21 mouse cellular contexts compared by ENCODE assay signal in the genomic region with DNA sequence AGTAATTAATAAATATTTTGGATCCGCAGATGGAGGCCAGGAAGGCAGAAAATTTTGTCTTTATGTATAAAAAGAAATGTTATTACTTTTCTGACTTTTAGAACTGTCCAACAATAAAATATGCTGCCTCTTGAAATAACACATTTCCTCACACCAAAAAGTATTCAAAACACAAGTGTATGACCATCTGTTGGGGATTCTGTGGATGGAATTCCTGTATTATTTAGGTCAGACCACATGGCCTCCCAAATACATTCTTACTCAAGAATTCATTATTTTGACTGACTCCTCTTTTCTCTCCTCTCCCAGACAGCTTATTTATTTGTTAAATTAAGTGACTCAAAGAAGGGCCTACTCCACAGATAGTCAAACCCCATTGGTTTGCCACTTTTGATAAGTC.
A peak's percentile ranks its signal among the peaks of the same experiment; 100 is the strongest.
DNase-seq lines count a peak whose midpoint lies in the region; ATAC-seq lines count a peak whose summit lies in the region.
"Had no signal": no experiment of that assay in that cellular context is flagged by ENCODE, and none has a peak within 500 bp of the region (broad histone marks: within the 10 kb centered on the region; RNA-seq: fewer than 3 reads in every experiment).

No protein-coding gene starts in this region.

- 95% methylated on average over 1 of the region's 1 CpGs for WGBS in hindbrain, embryonic 16.5 days
- WGBS in hindbrain, embryonic 12.5 days, result 83% methylated on average over 1 of the region's 1 CpGs

- no peak overlapping the region for H3K9ac ChIP-seq in hindbrain, embryonic 16.5 days (ENCODE audit: low read depth, low read length)
- no peak overlapping the region for H3K9ac ChIP-seq in hindbrain, embryonic 12.5 days
- H3K9ac ChIP-seq: embryonic facial prominence, embryonic 13.5 days; embryonic facial prominence, embryonic 15.5 days; forebrain, embryonic 12.5 days had no signal

- no peaks in the 10 kb centered on the region for H3K36me3 ChIP-seq in hindbrain, embryonic 16.5 days (ENCODE audit: control insufficient read depth, insufficient read depth, low read length)
- no peaks in the 10 kb centered on the region for H3K36me3 ChIP-seq in hindbrain, embryonic 12.5 days
- H3K36me3 ChIP-seq: embryonic facial prominence, embryonic 13.5 days; embryonic facial prominence, embryonic 15.5 days; forebrain, embryonic 10.5 days; forebrain, embryonic 12.5 days had no signal

- no peak for ATAC-seq in hindbrain, embryonic 16.5 days
- no peak for ATAC-seq in hindbrain, embryonic 12.5 days (ENCODE audit: low FRiP score)
- ATAC-seq: forebrain, embryonic 14.5 days; forebrain, embryonic 16.5 days had no signal

- H3K4me3 ChIP-seq in hindbrain, embryonic 16.5 days (ENCODE audit: low read length), result no peak overlapping the region
- H3K4me3 ChIP-seq in hindbrain, embryonic 12.5 days, result no peak overlapping the region
- H3K4me3 ChIP-seq: embryonic facial prominence, embryonic 13.5 days; embryonic facial prominence, embryonic 15.5 days; erythroblast, embryonic 14.5 days; forebrain, embryonic 10.5 days; forebrain, embryonic 12.5 days had no signal

- H3K9me3 ChIP-seq in hindbrain, embryonic 16.5 days (ENCODE audit: control insufficient read depth, low read length), result no peaks in the 10 kb centered on the region
- H3K9me3 ChIP-seq in hindbrain, embryonic 12.5 days (replicated peaks), result no peaks in the 10 kb centered on the region
- H3K9me3 ChIP-seq: embryonic facial prominence, embryonic 13.5 days; embryonic facial prominence, embryonic 15.5 days; forebrain, embryonic 10.5 days; forebrain, embryonic 12.5 days had no signal

- peak; percentile 53 for DNase-seq in cerebellum, adult 9-10 months
- no peak for DNase-seq in cerebellum, postnatal 36 days
- peak; percentile 48 for DNase-seq in NIH3T3 (ENCODE audit: low read depth)
- DNase-seq: adrenal gland, adult 2 months; adrenal gland, postnatal 10 days; adrenal gland, postnatal 25 days; cerebellum, adult 11 months; cerebellum, adult 18-20 months; cerebellum, adult 8-10 months; cerebellum, postnatal 10 days; cerebellum, postnatal 25 days; embryo, embryonic 11 days had no signal

- H3K4me2 ChIP-seq in hindbrain, embryonic 16.5 days (ENCODE audit: low read length), result no peak overlapping the region
- no peak overlapping the region for H3K4me2 ChIP-seq in hindbrain, embryonic 12.5 days (replicated peaks)
- H3K4me2 ChIP-seq: embryonic facial prominence, embryonic 13.5 days; embryonic facial prominence, embryonic 15.5 days; forebrain, embryonic 12.5 days had no signal

- no peaks in the 10 kb centered on the region for H3K4me1 ChIP-seq in hindbrain, embryonic 16.5 days (ENCODE audit: control insufficient read depth, insufficient read depth, low read depth, low read length)
- peaks cover 14% of the 10 kb centered on the region for H3K4me1 ChIP-seq in hindbrain, embryonic 12.5 days

- H3K27ac ChIP-seq in hindbrain, embryonic 16.5 days (ENCODE audit: low read depth, low read length), result no peak overlapping the region
- no peak overlapping the region for H3K27ac ChIP-seq in hindbrain, embryonic 12.5 days
- H3K27ac ChIP-seq: embryonic facial prominence, embryonic 13.5 days; embryonic facial prominence, embryonic 15.5 days; forebrain, embryonic 12.5 days had no signal

- H3K27me3 ChIP-seq in hindbrain, embryonic 16.5 days (replicated peaks; ENCODE audit: control insufficient read depth, insufficient read depth, low read length), result no peaks in the 10 kb centered on the region
- H3K27me3 ChIP-seq in hindbrain, embryonic 12.5 days, result no peaks in the 10 kb centered on the region
- H3K27me3 ChIP-seq: embryonic facial prominence, embryonic 13.5 days; embryonic facial prominence, embryonic 15.5 days; forebrain, embryonic 12.5 days had no signal

Comparison
In these comparisons a context has a peak if more than half of its experiments do, and no peak if none do; other contexts are left out.
1. DNase-seq: peak in cerebellum, adult 9-10 months (single experiment) and NIH3T3 (single experiment); none in cerebellum, postnatal 36 days (0 of 2).